Mouse (Mus musculus) liver, postnatal 0 days (tissue): ENCODE measurements at regions not wholly inside any gene's neighbourhood (a gene's known extent, or its start where the extent isn't known, plus 50 kb on each side); places are given as distances from the start of the nearest gene placed in this dataset.

Source experiments
- CTCF ChIP-seq: sonication (generic); IDR thresholded peaks from 2 replicates; pipeline ENCODE4 v1.5.1; 2016; ENCODE audit warnings: antibody characterized with exemption, low read depth
- EP300 ChIP-seq: IDR thresholded peaks from 2 replicates; pipeline ENCODE4 v1.6.1; 2016; ENCODE audit warnings: antibody characterized with exemption, low read depth, mild to moderate bottlenecking

GRCm38 (mm10) chr16:77292317-77292771, 278.8 kb downstream of the Usp25 start:
- no peak for TF ChIP-seq CTCF
- TF ChIP-seq EP300, result no peak
